Mouse (Mus musculus) embryonic facial prominence, embryonic 11.5 days (tissue): ENCODE results near the gene Akr1b8. TPM values are rescaled to one million over a fixed set of nuclear protein-coding genes. Genes with fewer than 3 reads are reported as not detected.
"Not testable (repeated sequence)": the region's sequence is repeated elsewhere in the genome, so short reads cannot be mapped to it uniquely, and the experiment has no call there.

Source experiments
- ATAC-seq: fragments of 200-750 bp; cut with Nextera tagmentation; replicated peaks from 2 replicates; pipeline ENCODE4 v1.8.0; 2017; ENCODE audit warnings: low read depth; ENCODE audit not compliant: insufficient number of reproducible peaks, low FRiP score, low TSS enrichment
- DNase-seq: peaks from one replicate; pipeline ENCODE4 v3.0.0-alpha.2; 2015; ENCODE audit warnings: low spot score
- H3K27ac ChIP-seq: fragments of 300-500 bp; sonication (generic); replicated peaks from 2 replicates; pipeline ENCODE4 v1.5.1; 2014; ENCODE audit warnings: mild to moderate bottlenecking, low read depth, low read length, control low read depth
- H3K27me3 ChIP-seq: fragments of 300-500 bp; sonication (generic); 2 replicates; pipeline ENCODE4 v1.6.1; 2014; ENCODE audit warnings: mild to moderate bottlenecking, low read length, moderate library complexity, mixed read lengths; ENCODE audit not compliant: control insufficient read depth, insufficient read depth
- H3K36me3 ChIP-seq: fragments of 300-500 bp; sonication (generic); replicated peaks from 2 replicates; pipeline ENCODE4 v1.6.1; 2014; ENCODE audit warnings: low read depth, mild to moderate bottlenecking, low read length, moderate library complexity, mixed read lengths; ENCODE audit not compliant: control insufficient read depth, insufficient read depth
- H3K4me1 ChIP-seq: fragments of 300-500 bp; sonication (generic); 2 replicates; pipeline ENCODE4 v1.6.1; 2014; ENCODE audit warnings: low read length, mixed read lengths; ENCODE audit not compliant: control insufficient read depth, insufficient read depth
- H3K4me2 ChIP-seq: fragments of 300-500 bp; sonication (generic); 2 replicates; pipeline ENCODE4 v1.6.1; 2014; ENCODE audit warnings: low read depth, mild to moderate bottlenecking, control low read depth, low read length, moderate library complexity
- H3K4me3 ChIP-seq: fragments of 300-500 bp; sonication (generic); 2 replicates; pipeline ENCODE4 v1.5.1; 2014; ENCODE audit warnings: low read depth, low read length, control low read depth
- H3K9ac ChIP-seq: fragments of 300-500 bp; sonication (generic); replicated peaks from 2 replicates; pipeline ENCODE4 v1.6.1; 2014; ENCODE audit warnings: mild to moderate bottlenecking, control low read depth, low read length
- H3K9me3 ChIP-seq: fragments of 300-500 bp; sonication (generic); replicated peaks from 2 replicates; pipeline ENCODE4 v1.6.1; 2016; ENCODE audit warnings: mild to moderate bottlenecking, low read length, inconsistent platforms, mixed read lengths; ENCODE audit not compliant: control insufficient read depth
- WGBS: fragments of 180-500 bp; shearing (Covaris S2); extraction: QIAGEN DNeasy Blood & Tissue Kit; methylation state at CpG from one replicate; pipeline ENCODE4 v1.1.7; 2014; 5-methylcytosine and 5-hydroxymethylcytosine counted together
- polyA plus RNA-seq: library from polyadenylated mRNA; unstranded; fragments of >200 nt; fragmentation: Nextera tagmentation; extraction: Ambion mirVana; gene quantifications from 2 replicates; pipeline ENCODE4 v1.2.1, GENCODE M21; 2014

Gene Akr1b8
- polyA plus RNA-seq, 1 experiment from 2014 or later: 20.5 TPM

- H3K27ac ChIP-seq, ATAC-seq, H3K4me2 ChIP-seq, H3K36me3 ChIP-seq, H3K9ac ChIP-seq, H3K9me3 ChIP-seq, H3K27me3 ChIP-seq, H3K4me3 ChIP-seq, H3K4me1 ChIP-seq, DNase-seq: not testable (repeated sequence)
- WGBS: 64% methylated on average over 1 of the region's 1 CpGs
Observed at GRCm38 (mm10) chr6:34413386-34413785, 59.5 kb downstream of the Akr1b8 start.

GRCm38 (mm10) chr6:34416521-34416920 is 62.6 kb downstream of the Akr1b8 start:
- H3K4me2 ChIP-seq: no peak overlapping the region
- ATAC-seq (no peak), DNase-seq (no peak)
- H3K9ac ChIP-seq: no peak overlapping the region
- no peaks in the 10 kb centered on the region for H3K4me1 ChIP-seq
- H3K4me3 ChIP-seq: no peak overlapping the region
- H3K9me3 ChIP-seq: no peaks in the 10 kb centered on the region
- no peaks in the 10 kb centered on the region for H3K27me3 ChIP-seq
- H3K27ac ChIP-seq: no peak overlapping the region
- no peaks in the 10 kb centered on the region for H3K36me3 ChIP-seq
- 100% methylated on average over 2 of the region's 2 CpGs for WGBS

Other genes with a start within 250 kb of the Akr1b8 start
- gene Slc35b4, start 177.0 kb upstream of the Akr1b8 start, polyA plus RNA-seq: 47.3 and 51.3 TPM in 2 replicates
- gene Akr1b3, start 36.6 kb upstream of the Akr1b8 start, polyA plus RNA-seq: 208 and 220 TPM in 2 replicates
- gene Akr1b10, start 30.1 kb downstream of the Akr1b8 start, polyA plus RNA-seq: 16.4 and 16.9 TPM in 2 replicates
- not detected in 2 replicates for gene Akr1b7, start 58.2 kb downstream of the Akr1b8 start, polyA plus RNA-seq
- 47.8 and 51.5 TPM in 2 replicates for gene Bpgm, start 122.1 kb downstream of the Akr1b8 start, polyA plus RNA-seq
- 274 and 283 TPM in 2 replicates for gene Cald1, start 244.4 kb downstream of the Akr1b8 start, polyA plus RNA-seq